Mouse (Mus musculus) liver, adult 2 months (tissue): ENCODE measurements around the gene Mpnd. TPM values are rescaled to one million over a fixed set of nuclear protein-coding genes. Genes with fewer than 3 reads are reported as not detected.
A peak's percentile ranks its signal among the peaks of the same experiment; 100 is the strongest.

ENCODE experiments used
- DNase-seq: peaks from one replicate; pipeline ENCODE4 v3.0.0-alpha.2; 2011; ENCODE audit warnings: low read depth, low spot score; ENCODE audit errors: extremely low read depth
- H3K27ac ChIP-seq: fragments of 200-500 bp; replicated peaks from 2 replicates; pipeline ENCODE4 v1.5.1; 2012; ENCODE audit warnings: low read depth, mild to moderate bottlenecking, control low read depth, inconsistent platforms, low read length; ENCODE audit not compliant: insufficient read depth
- H3K27me3 ChIP-seq: fragments of 200-500 bp; 2 replicates; pipeline ENCODE4 v1.6.1; 2012; ENCODE audit warnings: mild to moderate bottlenecking, moderate library complexity, low read length, inconsistent platforms; ENCODE audit not compliant: control insufficient read depth, insufficient read depth
- H3K36me3 ChIP-seq: fragments of 200-500 bp; 2 replicates; pipeline ENCODE4 v1.6.1; 2012; ENCODE audit warnings: low read length, inconsistent platforms; ENCODE audit not compliant: control insufficient read depth, insufficient read depth
- H3K4me1 ChIP-seq: fragments of 200-500 bp; 2 replicates; pipeline ENCODE4 v1.6.1; 2011; ENCODE audit warnings: low read length; ENCODE audit not compliant: control insufficient read depth, insufficient read depth
- H3K4me3 ChIP-seq: fragments of 200-500 bp; 2 replicates; pipeline ENCODE4 v1.5.1; 2011; ENCODE audit warnings: low read depth, mild to moderate bottlenecking, control low read depth, low read length, moderate library complexity; ENCODE audit not compliant: insufficient read depth
- H3K79me2 ChIP-seq: fragments of 200-500 bp; 2 replicates; pipeline ENCODE4 v1.6.1; 2012; ENCODE audit warnings: inconsistent platforms, mild to moderate bottlenecking, low read length, moderate library complexity; ENCODE audit not compliant: control insufficient read depth, insufficient read depth
- H3K9ac ChIP-seq: fragments of 200-500 bp; 2 replicates; pipeline ENCODE4 v1.6.1; 2012; ENCODE audit warnings: low read depth, mild to moderate bottlenecking, control low read depth, inconsistent platforms, low read length
- CTCF ChIP-seq: fragments of 200-500 bp; IDR thresholded peaks from 2 replicates; pipeline ENCODE4 v1.5.1; 2011; ENCODE audit warnings: low read depth, low read length, control low read depth
- POLR2A ChIP-seq: fragments of 200-500 bp; IDR thresholded peaks from 2 replicates; pipeline ENCODE4 v1.6.1; 2011; ENCODE audit warnings: low read length, control low read depth; ENCODE audit not compliant: insufficient read depth; ENCODE audit errors: extremely low read depth
- WGBS: fragments of 180-500 bp; shearing (Covaris S2); methylation state at CpG from one replicate; pipeline ENCODE4 v1.1.7; 2018; 5-methylcytosine and 5-hydroxymethylcytosine counted together
- polyA plus RNA-seq: library from polyadenylated mRNA; depleted of rRNA; stranded (reverse); fragments of >200 nt; gene quantifications from 2 replicates; pipeline ENCODE4 v1.2.3, GENCODE M21; 2012; rRNA removed
- total RNA-seq: library from RNA; depleted of rRNA; stranded (reverse); fragments of >200 nt; gene quantifications from 2 replicates; pipeline ENCODE4 v1.2.3, GENCODE M21; 2014; rRNA removed

Gene Mpnd
- total RNA-seq (86.2 and 93.2 TPM in 2 replicates), polyA plus RNA-seq (142 and 175 TPM in 2 replicates)

GRCm38 (mm10) chr17:56005415-56006061, at the start of gene Mpnd, which contains the start of gene Stap2:
Gene Mpnd, plus strand, starts transcription at chr17:56005711.
Gene Stap2, minus strand, starts transcription at chr17:56005584.
- DNase-seq = peak; percentile 96
- Histone ChIP-seq H3K4me3 (peak within 1 kb of the TSS; percentile 68), H3K27me3 (no peaks in the 10 kb centered on the region), H3K36me3 (peaks cover 11% of the 10 kb centered on the region), H3K4me1 (peaks cover 23% of the 10 kb centered on the region), H3K27ac (peak within 1 kb of the TSS; percentile 92), H3K9ac (peak within 1 kb of the TSS; percentile 83), H3K79me2 (peaks cover 3% of the 10 kb centered on the region; the same call in 1 of the 2 replicates)
- WGBS = 5% methylated on average over 13 of the region's 13 CpGs
- TF ChIP-seq CTCF = no peak
- peak; percentile 34; the same call in 1 of the 2 replicates for TF ChIP-seq POLR2A

GRCm38 (mm10) chr17:55956129-55956528, 49.4 kb upstream of the Mpnd start:
- no peaks in the 10 kb centered on the region for H3K27me3 ChIP-seq
- peaks cover 7% of the 10 kb centered on the region for H3K4me1 ChIP-seq
- H3K79me2 ChIP-seq = no peaks in the 10 kb centered on the region
- DNase-seq = peak; percentile 44
- H3K9ac ChIP-seq = 0 out of 2 replicates have a peak overlapping the region, but pooled peaks have one; percentile 7
- TF ChIP-seq CTCF (no peak), POLR2A (no peak)
- H3K36me3 ChIP-seq = no peaks in the 10 kb centered on the region
- no peak overlapping the region for H3K27ac ChIP-seq
- WGBS = 10% methylated on average over 26 of the region's 26 CpGs
- H3K4me3 ChIP-seq = peak overlapping the region; percentile 47; the same call in 1 of the 2 replicates

- peaks cover 7% of the 10 kb centered on the region for H3K4me1 ChIP-seq
- H3K36me3 ChIP-seq = no peaks in the 10 kb centered on the region
- no peak for DNase-seq
- H3K9ac ChIP-seq = no peak overlapping the region
- 35% methylated on average over 6 of the region's 6 CpGs for WGBS
- no peaks in the 10 kb centered on the region for H3K27me3 ChIP-seq
- no peak overlapping the region for H3K4me3 ChIP-seq
- H3K79me2 ChIP-seq = no peaks in the 10 kb centered on the region
- H3K27ac ChIP-seq = no peak overlapping the region
- TF ChIP-seq POLR2A (no peak), CTCF (no peak)
Measured at GRCm38 (mm10) chr17:55956591-55956990, 48.9 kb upstream of the Mpnd start.

GRCm38 (mm10) chr17:55957168-55957567, 48.3 kb upstream of the Mpnd start:
- H3K36me3 ChIP-seq = no peaks in the 10 kb centered on the region
- H3K27ac ChIP-seq = no peak overlapping the region
- H3K4me3 ChIP-seq = no peak overlapping the region
- H3K27me3 ChIP-seq = no peaks in the 10 kb centered on the region
- TF ChIP-seq CTCF (peak; percentile 92), POLR2A (no peak)
- peak; percentile 44 for DNase-seq
- no peaks in the 10 kb centered on the region for H3K79me2 ChIP-seq
- 21% methylated on average over 9 of the region's 9 CpGs for WGBS
- peaks cover 7% of the 10 kb centered on the region for H3K4me1 ChIP-seq
- H3K9ac ChIP-seq = no peak overlapping the region

- TF ChIP-seq CTCF = no peak
- no peak for TF ChIP-seq POLR2A
- no peaks in the 10 kb centered on the region for H3K27me3 ChIP-seq
- no peaks in the 10 kb centered on the region for H3K79me2 ChIP-seq
- H3K27ac ChIP-seq = no peak overlapping the region
- H3K36me3 ChIP-seq = no peaks in the 10 kb centered on the region
- H3K9ac ChIP-seq = peak overlapping the region; percentile 21; the same call in 1 of the 2 replicates
- H3K4me1 ChIP-seq = peaks cover 9% of the 10 kb centered on the region
- no peak overlapping the region for H3K4me3 ChIP-seq
- 83% methylated on average over 13 of the region's 13 CpGs for WGBS
- no peak for DNase-seq
Measured at GRCm38 (mm10) chr17:55957726-55958583, 47.6 kb upstream of the Mpnd start.
